Mouse (Mus musculus): ENCODE measurements at regions not wholly inside any gene's neighbourhood (a gene's known extent, or its start where the extent isn't known, plus 50 kb on each side); places are given as distances from the start of the nearest gene placed in this dataset.

DNA sequence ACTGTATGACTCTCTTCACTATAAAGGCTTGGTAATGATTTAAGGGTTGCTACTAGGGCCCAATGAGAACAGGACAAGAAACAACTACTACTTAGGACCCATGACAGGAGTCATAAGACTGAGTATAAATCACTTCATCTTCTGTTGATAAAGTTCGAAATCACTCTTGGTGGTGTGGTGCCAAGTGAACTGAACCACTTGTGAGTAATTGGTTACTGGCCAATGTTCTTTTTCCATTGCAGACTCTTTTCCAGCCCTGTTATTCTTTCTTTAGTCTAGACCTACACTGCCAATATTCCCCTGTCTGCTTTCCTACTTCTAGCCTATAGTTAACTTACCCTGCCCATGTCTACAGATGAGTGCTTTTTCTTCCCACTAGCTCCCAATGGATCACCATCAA, 129.8 kb upstream of the Rarb start:
- no peak for ATAC-seq (replicated peaks; ENCODE audit: low FRiP score, low TSS enrichment, poor library complexity, severe bottlenecking)

DNA sequence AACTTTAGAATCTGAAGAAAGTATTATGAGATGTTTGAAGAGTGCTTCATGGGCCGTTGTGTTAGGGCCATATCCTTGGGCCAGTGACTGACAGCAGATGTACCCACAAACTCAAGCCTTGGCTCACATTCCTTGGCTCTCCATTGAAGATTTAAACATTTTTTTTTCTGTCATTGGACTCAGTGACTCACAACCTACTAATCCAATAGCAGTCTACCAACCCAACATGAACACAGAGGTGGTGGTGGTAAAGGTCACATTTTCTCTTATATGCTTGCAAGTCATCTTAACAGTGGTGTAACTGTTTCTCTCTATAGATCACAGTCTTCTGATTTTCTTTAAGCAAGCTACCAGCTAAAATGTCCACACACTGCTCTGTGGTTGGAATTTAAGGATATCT, 125.5 kb upstream of the Rarb start:
- no peak for ATAC-seq (replicated peaks; ENCODE audit: low FRiP score, low TSS enrichment, poor library complexity, severe bottlenecking)

DNA sequence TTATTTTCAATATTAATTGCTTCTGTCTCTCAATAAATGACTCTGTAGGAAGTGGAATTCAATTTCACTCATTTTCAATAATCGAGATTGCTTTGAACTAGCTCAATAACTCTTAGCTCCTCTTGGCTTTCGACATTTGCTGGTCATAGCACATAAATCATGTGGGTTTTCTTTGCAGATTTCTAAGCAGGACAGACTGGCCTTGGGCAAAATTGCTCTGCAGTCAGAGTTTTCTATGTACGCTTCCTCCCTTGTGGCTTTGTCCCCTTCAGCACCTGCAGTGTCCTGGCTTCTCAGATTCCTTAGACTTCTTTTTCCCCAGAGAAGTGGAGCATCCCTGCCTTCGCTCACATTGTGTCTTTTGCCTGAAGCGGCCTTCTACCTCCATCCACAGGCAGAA, 124.6 kb upstream of the Rarb start:
- no peak for ATAC-seq (replicated peaks; ENCODE audit: low FRiP score, low TSS enrichment, poor library complexity, severe bottlenecking)

DNA sequence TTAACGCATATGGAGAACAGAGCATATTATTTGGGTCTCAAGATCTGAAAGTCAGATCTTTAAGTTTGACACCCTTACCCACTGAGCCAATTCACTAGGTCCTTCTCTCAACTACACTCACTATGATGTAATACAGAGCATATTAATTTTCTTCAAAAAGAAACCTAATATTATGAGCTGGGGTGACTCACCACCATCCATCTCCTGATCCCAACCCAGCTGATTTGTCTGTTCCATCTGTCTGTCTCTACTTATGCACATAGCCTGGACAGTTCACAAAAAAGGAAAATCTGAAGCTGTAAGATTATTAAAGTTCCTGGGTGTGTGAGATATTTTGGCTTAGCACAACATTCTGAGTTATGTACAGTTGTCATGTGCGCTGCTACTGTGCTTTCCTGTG, 108.2 kb upstream of the Rarb start:
- ATAC-seq (replicated peaks; ENCODE audit: low FRiP score, low TSS enrichment, poor library complexity, severe bottlenecking), result no peak

DNA sequence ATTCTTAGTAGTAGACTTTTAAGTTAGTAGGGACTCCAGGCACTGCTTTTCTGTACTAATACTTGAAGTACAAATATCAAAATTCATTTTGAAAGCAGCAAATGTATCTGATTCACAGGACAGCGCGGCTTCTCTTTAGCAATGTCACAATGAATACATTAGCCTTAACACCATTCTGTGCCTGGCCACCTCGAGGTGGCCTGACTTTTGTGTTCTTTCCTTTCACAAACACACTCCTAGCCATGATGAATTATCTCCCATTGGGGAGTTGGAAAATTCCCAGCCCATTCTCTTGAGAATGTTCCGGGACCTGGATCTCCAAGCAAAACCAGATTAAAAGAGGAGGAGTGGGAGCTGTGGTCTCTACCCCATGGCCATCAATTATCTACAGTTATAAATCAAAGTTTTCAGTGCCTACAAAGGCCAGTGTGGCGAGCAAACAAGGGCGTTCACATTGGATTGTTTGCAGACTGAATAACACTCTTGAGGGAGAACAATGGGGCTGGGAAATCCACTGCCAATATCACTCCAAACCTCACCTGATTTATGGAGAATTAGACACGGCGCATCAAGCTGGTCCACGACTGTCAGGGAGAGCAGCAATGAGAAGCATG, 82.7 kb upstream of the Rarb start:
- no peak for ATAC-seq (replicated peaks; ENCODE audit: low FRiP score, low TSS enrichment, poor library complexity, severe bottlenecking)

DNA sequence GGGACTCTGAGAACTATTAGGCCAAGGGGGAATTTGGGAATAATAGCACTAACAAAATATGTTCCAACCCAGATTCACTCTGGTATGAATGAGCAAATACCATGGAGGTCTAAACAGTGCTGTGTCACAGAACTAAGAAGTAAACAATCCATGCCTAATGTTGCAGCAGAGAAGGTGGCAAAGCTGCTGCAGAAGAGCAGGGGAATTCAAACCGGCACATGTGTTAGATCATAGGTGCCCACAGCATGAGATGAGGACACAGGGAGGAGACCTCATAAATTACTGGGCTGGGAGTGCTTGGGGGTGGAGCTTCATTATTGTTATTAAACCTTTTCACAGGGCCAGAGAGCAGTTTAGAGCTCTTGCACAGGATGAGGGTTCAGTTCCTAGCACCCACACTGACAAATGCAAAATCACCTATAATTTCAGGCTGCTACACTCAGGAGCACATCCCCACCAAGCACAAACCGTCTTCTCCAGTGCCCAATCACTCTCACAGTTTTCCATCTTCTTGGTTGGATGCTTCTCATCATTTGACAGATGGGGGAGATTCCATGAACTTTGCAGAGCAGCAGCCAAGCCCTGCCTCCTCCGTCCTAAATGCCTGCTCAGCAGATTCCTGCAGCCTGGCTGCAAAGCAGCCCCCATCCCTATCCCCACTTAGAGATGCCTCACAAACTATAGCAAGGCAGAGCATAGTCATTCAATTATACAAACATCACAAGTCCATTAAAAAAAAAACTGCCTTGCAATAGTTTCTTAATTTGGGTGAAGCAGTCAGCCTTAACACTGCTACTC, 79.0 kb upstream of the Rarb start:
- no peak for ATAC-seq (replicated peaks; ENCODE audit: low FRiP score, low TSS enrichment, poor library complexity, severe bottlenecking)

DNA sequence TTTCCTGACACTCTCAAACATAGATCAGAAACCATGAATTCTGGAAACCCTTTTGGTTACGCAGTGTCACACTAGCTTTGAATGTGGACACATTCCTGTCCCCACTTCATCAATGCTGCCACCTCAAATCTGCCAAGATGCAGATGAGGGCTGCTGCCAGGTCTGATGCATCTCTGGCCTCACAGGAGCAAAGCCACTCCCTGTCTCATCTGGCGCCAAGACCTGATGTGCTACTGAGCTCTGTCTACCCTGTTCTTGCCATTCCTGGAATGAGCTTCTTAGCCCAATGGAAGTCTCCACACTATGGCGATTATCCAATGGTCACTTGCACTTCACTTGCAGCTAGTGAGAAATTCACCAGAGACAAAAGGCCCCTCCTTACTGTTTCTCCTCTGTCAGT, 78.0 kb upstream of the Rarb start:
- ATAC-seq (replicated peaks; ENCODE audit: low FRiP score, low TSS enrichment, poor library complexity, severe bottlenecking), result no peak

DNA sequence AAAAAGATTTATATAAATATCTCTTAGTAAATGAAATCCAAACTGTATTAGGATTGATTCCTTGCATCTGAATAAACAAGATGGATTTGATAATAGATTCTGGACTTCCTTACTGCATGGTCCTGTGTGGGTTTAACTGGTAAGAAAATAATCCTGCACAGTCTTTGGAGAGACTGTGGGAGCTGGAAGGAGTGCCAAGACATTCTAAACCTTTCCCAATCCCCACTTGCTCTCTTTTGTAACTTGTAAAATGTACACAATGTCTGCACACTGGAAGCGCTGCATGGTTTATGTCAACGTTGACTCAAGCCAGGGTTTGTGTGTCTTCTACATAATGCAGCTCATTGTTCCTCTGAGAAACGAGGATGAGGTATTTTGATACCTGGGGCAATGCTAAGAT, 62.3 kb upstream of the Rarb start:
- no peak for ATAC-seq (replicated peaks; ENCODE audit: low FRiP score, low TSS enrichment, poor library complexity, severe bottlenecking)

DNA sequence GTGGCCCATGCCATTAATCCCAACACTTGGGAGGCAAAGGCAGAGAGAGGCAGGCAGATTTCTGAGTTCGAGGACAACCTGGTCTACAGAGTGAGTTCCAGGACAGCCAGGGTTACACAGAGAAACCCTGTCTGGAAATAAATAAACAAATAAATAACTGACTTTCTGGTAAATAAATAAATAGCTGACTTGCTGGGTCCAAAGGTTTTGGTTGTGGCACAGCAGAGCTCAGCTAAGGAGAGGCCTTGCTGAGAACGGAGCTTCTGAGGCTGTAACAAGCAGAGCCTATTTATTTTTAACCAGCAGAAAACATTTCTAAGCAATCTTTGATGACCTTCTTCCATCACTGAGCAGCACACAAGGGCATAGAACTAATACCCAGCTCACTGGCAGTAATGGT, 50.3 kb upstream of the Rarb start:
- no peak for ATAC-seq (replicated peaks; ENCODE audit: low FRiP score, low TSS enrichment, poor library complexity, severe bottlenecking)

Measured in megakaryocyte-erythroid progenitor cell, adult 5-6 weeks (primary cell).